Mouse (Mus musculus) G1E (cell line): ENCODE results near the gene Celf2. TPM values are rescaled to one million over a fixed set of nuclear protein-coding genes. Genes with fewer than 3 reads are reported as not detected.

Experiments used
- ATAC-seq: 2 replicates; pipeline ENCODE4 v1.8.0; 2016; ENCODE audit warnings: mild to moderate bottlenecking; ENCODE audit not compliant: insufficient number of reproducible peaks, poor library complexity, low FRiP score, severe bottlenecking; ENCODE audit errors: extremely low read depth
- DNase-seq: peaks from one replicate; pipeline ENCODE4 v3.0.0; 2012; ENCODE audit warnings: low spot score
- H3K27me3 ChIP-seq: 2 replicates; pipeline ENCODE4 v1.6.1; 2012; ENCODE audit warnings: mild to moderate bottlenecking, low read length, inconsistent platforms; ENCODE audit not compliant: insufficient read depth
- H3K36me3 ChIP-seq: replicated peaks from 2 replicates; pipeline ENCODE3; 2012; ENCODE audit warnings: mild to moderate bottlenecking, inconsistent platforms
- H3K4me1 ChIP-seq: 2 replicates; pipeline ENCODE4 v1.6.1; 2012; ENCODE audit warnings: low read depth, low read length, inconsistent platforms, mixed read lengths; ENCODE audit not compliant: insufficient read depth
- H3K4me3 ChIP-seq: 2 replicates; pipeline ENCODE4 v1.5.1; 2012; ENCODE audit warnings: low read depth, mild to moderate bottlenecking, inconsistent platforms, low read length, moderate library complexity, mixed read lengths
- H3K9me3 ChIP-seq: replicated peaks from 2 replicates; pipeline ENCODE4 v1.6.1; 2012; ENCODE audit warnings: inconsistent platforms
- CTCF ChIP-seq: IDR thresholded peaks from 2 replicates; pipeline ENCODE4 v1.5.1; 2012; ENCODE audit warnings: low read depth, low read length, inconsistent platforms, mixed read lengths
- GATA1 ChIP-seq: IDR thresholded peaks from 2 replicates; pipeline ENCODE4 v1.6.1; 2012; ENCODE audit warnings: borderline replicate concordance, low read length, inconsistent platforms, mixed read lengths
- GATA2 ChIP-seq: IDR thresholded peaks from 2 replicates; pipeline ENCODE4 v1.6.1; 2012; ENCODE audit warnings: low read depth, low read length, inconsistent platforms, borderline replicate concordance
- POLR2AphosphoS5 ChIP-seq: IDR thresholded peaks from 2 replicates; pipeline ENCODE4 v1.6.1; 2012; ENCODE audit warnings: low read depth, low read length, inconsistent platforms; ENCODE audit not compliant: insufficient replicate concordance
- TAL1 ChIP-seq: conservative IDR thresholded peaks from 2 replicates; pipeline ENCODE4 v1.6.1; 2012; ENCODE audit warnings: low read depth, low read length, inconsistent platforms, mixed read lengths
- polyA plus RNA-seq: library from polyadenylated mRNA; stranded (reverse); fragments of >175 nt; gene quantifications from 2 replicates; pipeline ENCODE4 v1.2.3, GENCODE M21; 2012
- total RNA-seq, 2 experiments: library from RNA; stranded (forward) in 1 of 2; stranded (reverse) in 1 of 2; fragments of 200-1000 nt in 1 of 2; fragments of >200 nt in 1 of 2; fragmentation: Nextera tagmentation in 1 of 2; gene quantifications; 2 replicates each; pipeline ENCODE4 v1.2.3; 2014 to 2017

Celf2 gene
- total and polyA plus RNA-seq, 3 experiments, result 0.86 to 45.1 (median 14.2) TPM

DNA sequence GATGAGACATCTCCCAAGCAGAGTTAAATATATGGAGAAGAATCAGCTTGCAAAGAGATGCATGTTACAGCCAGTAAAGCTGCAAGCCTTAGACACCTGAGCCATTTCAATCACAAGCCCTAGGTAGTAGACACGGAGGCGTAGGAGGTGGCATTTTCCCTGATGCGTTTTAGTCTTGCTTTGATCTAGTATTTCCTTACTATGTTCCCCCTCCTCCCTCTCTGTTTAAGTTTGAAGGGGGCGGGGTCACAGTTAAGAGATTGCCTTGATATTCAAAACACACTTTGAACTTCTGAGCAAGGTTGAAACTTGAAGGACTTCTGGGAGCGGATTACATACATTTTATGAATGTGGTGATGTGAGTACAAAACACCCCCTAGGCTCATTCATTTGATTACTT, 887.3 kb downstream of the Celf2 start:
- H3K4me3 ChIP-seq, result no peak overlapping the region
- DNase-seq (no peak), ATAC-seq (no peak)
- TF ChIP-seq POLR2AphosphoS5, result no peak
- H3K36me3 ChIP-seq, result no peaks in the 10 kb centered on the region
- no peaks in the 10 kb centered on the region for H3K27me3 ChIP-seq
- H3K4me1 ChIP-seq, result no peaks in the 10 kb centered on the region
- H3K9me3 ChIP-seq, result no peaks in the 10 kb centered on the region

- Histone ChIP-seq H3K36me3 (no peaks in the 10 kb centered on the region), H3K27me3 (no peaks in the 10 kb centered on the region), H3K4me3 (no peak overlapping the region), H3K9me3 (no peaks in the 10 kb centered on the region), H3K4me1 (no peaks in the 10 kb centered on the region)
- TF ChIP-seq GATA1 (no peak), GATA2 (no peak), CTCF (no peak), POLR2AphosphoS5 (no peak), TAL1 (no peak)
- ATAC-seq (no peak), DNase-seq (no peak)
Observed at GRCm38 (mm10) chr2:6618856-6619255, 890.5 kb downstream of the Celf2 start.

- ATAC-seq (no peak), DNase-seq (no peak)
- Histone ChIP-seq H3K36me3 (no peaks in the 10 kb centered on the region), H3K4me1 (no peaks in the 10 kb centered on the region), H3K27me3 (no peaks in the 10 kb centered on the region), H3K9me3 (no peaks in the 10 kb centered on the region), H3K4me3 (no peak overlapping the region)
- TF ChIP-seq POLR2AphosphoS5 (no peak), GATA2 (no peak), TAL1 (no peak), GATA1 (no peak), CTCF (no peak)
Observed at GRCm38 (mm10) chr2:6618450-6618849, 890.9 kb downstream of the Celf2 start.

DNA sequence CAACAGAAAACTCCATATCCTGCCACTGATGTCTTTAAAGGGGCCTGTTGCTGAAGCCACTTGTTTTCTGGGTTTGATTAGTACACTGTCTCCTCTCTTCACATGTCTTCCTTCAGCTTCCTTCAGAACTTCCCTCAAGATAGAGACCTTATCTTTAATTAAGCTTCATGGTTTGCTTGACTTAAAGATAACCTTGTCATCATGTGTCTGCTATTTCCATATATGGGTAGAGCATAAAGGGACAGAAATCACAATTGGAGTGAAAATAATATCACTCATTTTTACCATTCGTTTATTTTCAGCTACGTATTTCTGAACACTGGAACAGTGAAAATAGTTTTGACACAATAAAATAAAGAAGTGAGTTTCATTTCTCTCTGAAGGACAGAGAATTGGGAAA, 905.0 kb downstream of the Celf2 start:
- no peak for DNase-seq
- TF ChIP-seq TAL1 (no peak), GATA2 (no peak), POLR2AphosphoS5 (no peak), CTCF (no peak), GATA1 (no peak)
- no peak overlapping the region for H3K4me3 ChIP-seq
- H3K36me3 ChIP-seq, result no peaks in the 10 kb centered on the region
- H3K9me3 ChIP-seq, result no peaks in the 10 kb centered on the region
- peaks cover 5% of the 10 kb centered on the region; the same call in 1 of the 2 replicates for H3K27me3 ChIP-seq
- no peaks in the 10 kb centered on the region for H3K4me1 ChIP-seq
- peak; percentile 34 for ATAC-seq

DNA sequence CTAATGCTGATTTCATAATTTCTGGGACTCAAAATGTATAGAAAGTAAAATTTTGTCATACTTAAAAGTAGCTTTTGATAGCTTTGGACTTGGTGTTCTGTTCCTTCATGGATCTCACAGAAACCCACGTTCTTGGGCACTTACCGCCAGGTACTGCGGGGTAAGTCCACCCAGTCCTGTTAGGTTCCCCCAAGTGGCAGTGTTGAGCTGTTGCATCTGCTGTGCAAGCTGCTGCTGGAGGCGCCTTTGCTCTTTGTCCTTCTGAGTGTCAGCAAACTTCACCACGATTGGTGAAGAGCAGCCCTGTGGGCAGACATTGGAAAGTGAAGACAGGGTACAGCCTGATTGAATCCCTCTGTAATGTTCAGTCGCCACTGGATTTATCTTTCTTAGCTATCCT, 905.5 kb downstream of the Celf2 start:
- no peak for DNase-seq
- TF ChIP-seq TAL1, result no peak
- no peak for TF ChIP-seq GATA1
- TF ChIP-seq GATA2, result no peak
- TF ChIP-seq CTCF, result no peak
- no peak for TF ChIP-seq POLR2AphosphoS5

GRCm38 (mm10) chr2:6602163-6602562, 907.2 kb downstream of the Celf2 start:
- Histone ChIP-seq H3K9me3 (no peaks in the 10 kb centered on the region), H3K27me3 (peaks cover 2% of the 10 kb centered on the region; the same call in 1 of the 2 replicates), H3K4me1 (no peaks in the 10 kb centered on the region), H3K36me3 (no peaks in the 10 kb centered on the region), H3K4me3 (no peak overlapping the region)
- DNase-seq (no peak), ATAC-seq (0 out of 2 replicates have a peak, but pooled peaks have one; percentile 28)
- TF ChIP-seq CTCF (no peak), POLR2AphosphoS5 (no peak), GATA1 (no peak), GATA2 (no peak), TAL1 (no peak)

More for the DNA sequence above, 905.5 kb downstream of the Celf2 start:
- peak; percentile 28; the same call in 1 of the 2 replicates for ATAC-seq
- Histone ChIP-seq H3K27me3 (peaks cover 5% of the 10 kb centered on the region; the same call in 1 of the 2 replicates), H3K4me3 (no peak overlapping the region), H3K9me3 (no peaks in the 10 kb centered on the region), H3K36me3 (no peaks in the 10 kb centered on the region), H3K4me1 (no peaks in the 10 kb centered on the region)

DNA sequence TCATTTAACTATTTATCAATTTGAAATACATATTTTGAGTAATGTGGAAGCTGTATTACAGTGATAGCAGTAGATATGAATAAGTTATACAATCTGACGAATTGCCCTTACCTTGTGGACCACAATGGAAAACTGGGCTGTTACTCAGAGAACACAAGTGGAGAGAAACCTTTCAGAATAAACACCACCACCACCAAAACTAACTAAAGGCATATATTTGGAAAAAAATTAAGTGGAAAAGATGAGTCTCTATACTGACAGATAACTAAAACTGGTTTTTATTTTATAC, 910.5 kb downstream of the Celf2 start:
- H3K36me3 ChIP-seq, result no peaks in the 10 kb centered on the region
- no peak for ATAC-seq
- TF ChIP-seq POLR2AphosphoS5, result no peak
- TF ChIP-seq CTCF, result no peak

More for the DNA sequence above, 910.5 kb downstream of the Celf2 start:
- no peaks in the 10 kb centered on the region for H3K4me1 ChIP-seq
- H3K4me3 ChIP-seq, result no peak overlapping the region
- H3K27me3 ChIP-seq, result peaks cover under 1% of the 10 kb centered on the region; the same call in 1 of the 2 replicates
- no peaks in the 10 kb centered on the region for H3K9me3 ChIP-seq
- no peak for DNase-seq
